Mouse (Mus musculus): ENCODE data around the gene Srpr.

- TF ChIP-seq POLR2A (IDR thresholded peaks at IDR 0.05; ENCODE audit: insufficient read depth, low read depth, low read length) (no peak), CTCF (IDR thresholded peaks at IDR 0.05) (no peak)
These were observed 47.4 kb downstream of the Srpr start for GRCm38 (mm10) chr9:35247405-35247804.

Data from heart, adult 2 months (tissue).